In the genomic region with DNA sequence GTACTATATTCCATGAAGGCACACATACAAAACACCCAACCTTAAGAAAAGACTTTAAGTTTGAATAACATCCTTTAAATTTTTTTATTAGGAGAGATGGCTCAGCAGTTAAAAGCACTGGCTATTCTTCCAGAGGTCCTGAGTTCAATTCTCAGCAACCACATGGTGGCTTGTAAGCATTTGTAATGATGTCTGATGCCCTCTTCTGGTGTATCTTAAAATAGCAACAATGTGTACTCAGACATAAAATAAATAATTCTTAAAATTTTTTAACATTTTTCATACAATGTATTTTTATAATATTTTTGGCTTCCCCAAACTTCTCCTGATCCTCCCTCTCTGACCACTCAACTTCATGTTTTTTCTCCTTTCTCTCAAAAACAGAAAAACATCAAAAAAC, we compare ENCODE assay signal across 1 mouse cellular context.
TF ChIP-seq lines count a peak whose summit lies in the region.

No protein-coding gene starts in this region.

TF ChIP-seq in MEL, 35 proteins besides CTCF, POLR2A, EP300 and RAD21:
- TF ChIP-seq SMC3 (IDR thresholded peaks at IDR 0.05; ENCODE audit: low read depth, low read length) (peak; percentile 47), MYC (IDR thresholded peaks at IDR 0.05; ENCODE audit: low read depth, low read length) (peak; percentile 80; the same call in 1 of the 2 replicates), ZC3H11A (IDR thresholded peaks at IDR 0.05; ENCODE audit: low read depth, low read length) (0 out of 2 replicates have a peak, but pooled peaks have one; percentile 9), MAFK (IDR thresholded peaks at IDR 0.05; ENCODE audit: borderline replicate concordance, low read depth, low read length) (no peak)
